8 mouse cellular contexts compared by ENCODE assay signal in the genomic region with DNA sequence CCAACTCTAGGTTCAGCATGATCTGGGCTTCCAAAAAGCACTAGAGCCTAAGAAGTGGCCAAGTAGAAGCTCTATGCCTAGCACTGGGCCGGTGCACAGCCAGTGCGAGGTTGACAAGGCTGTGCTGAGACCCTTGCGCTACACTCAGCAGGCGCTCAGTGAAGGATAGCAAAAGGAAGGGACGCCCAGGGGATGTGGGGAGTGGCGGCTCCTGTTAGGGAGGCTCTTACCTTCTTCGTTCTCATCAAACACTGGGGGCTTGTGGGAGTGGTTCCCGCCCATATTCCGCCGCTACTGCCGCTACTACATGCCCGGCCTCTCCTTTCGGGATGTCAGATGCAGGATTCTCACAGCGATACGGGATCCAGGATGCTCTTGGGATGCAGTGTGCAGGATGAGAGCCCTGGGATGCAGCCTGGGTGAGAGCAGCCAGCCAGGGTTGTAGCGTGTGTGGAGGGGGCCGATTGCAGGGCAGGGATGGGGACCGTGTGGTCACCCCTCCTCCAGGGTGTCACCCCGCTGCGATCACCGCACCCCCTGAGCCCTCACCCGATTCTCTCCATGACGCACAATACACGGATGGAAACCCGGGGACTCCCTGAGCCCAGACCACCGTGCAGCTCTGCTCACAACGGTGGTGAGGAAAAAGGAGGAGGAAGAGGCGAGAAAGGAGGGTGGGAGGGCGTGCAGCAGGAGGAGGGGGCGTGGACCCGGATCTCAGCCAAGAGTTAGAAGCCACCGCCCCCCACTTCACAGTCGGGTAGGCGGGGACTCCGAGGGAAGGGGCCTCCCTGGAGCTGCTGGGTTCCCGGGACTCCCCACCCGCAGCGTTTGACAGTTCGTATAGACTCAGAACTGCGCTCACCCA. TPM values are rescaled to one million over a fixed set of nuclear protein-coding genes. Genes with fewer than 3 reads are reported as not detected.
DNase-seq lines count a peak whose midpoint lies in the region; ATAC-seq lines count a peak whose summit lies in the region.

Gene Stk32b, minus strand, starts transcription at position 667 of the 868 bp plus-strand sequence.

- DNase-seq in layer of hippocampus, adult 9-11 months, result peak; percentile 7
- no peak for DNase-seq in layer of hippocampus, adult 11-12 months (ENCODE audit: low spot score)
- DNase-seq in layer of hippocampus, postnatal 25 days (ENCODE audit: extremely low spot score in 1 of 2, low spot score in 1 of 2), result peak; percentile 13 to 21
- no peak for DNase-seq in spleen, postnatal 4 days (ENCODE audit: low spot score in 2 of 2)
- no peak for DNase-seq in gastrocnemius, postnatal 25 days

- H3K4me2 ChIP-seq in embryonic facial prominence, embryonic 13.5 days, result peak within 1 kb of the TSS; percentile 74
- peak within 1 kb of the TSS; percentile 67 for H3K4me2 ChIP-seq in midbrain, embryonic 13.5 days (replicated peaks)

- no peaks in the 10 kb centered on the region for H3K36me3 ChIP-seq in embryonic facial prominence, embryonic 13.5 days
- no peaks in the 10 kb centered on the region for H3K36me3 ChIP-seq in midbrain, embryonic 13.5 days

- ATAC-seq in embryonic facial prominence, embryonic 13.5 days (ENCODE audit: insufficient number of reproducible peaks, insufficient read depth, low FRiP score, low TSS enrichment, low read depth), result peak; percentile 81
- ATAC-seq in hematopoietic stem cell, adult 5-6 weeks (replicated peaks in 1 of 2; ENCODE audit: insufficient read depth in 1 of 2, low FRiP score in 2 of 2, low TSS enrichment in 1 of 2, low read depth in 1 of 2, poor library complexity in 2 of 2, severe bottlenecking in 2 of 2), result peak; percentile 36 to 37; a peak in 2 of 4 replicates
- ATAC-seq in midbrain, embryonic 13.5 days, result peak; percentile 91

- peak within 1 kb of the TSS; percentile 49 for H3K4me3 ChIP-seq in embryonic facial prominence, embryonic 13.5 days
- peak within 1 kb of the TSS; percentile 55 for H3K4me3 ChIP-seq in midbrain, embryonic 13.5 days (replicated peaks)

- peaks cover 46% of the 10 kb centered on the region for H3K27me3 ChIP-seq in embryonic facial prominence, embryonic 13.5 days
- peaks cover 28% of the 10 kb centered on the region for H3K27me3 ChIP-seq in midbrain, embryonic 13.5 days

- peak within 1 kb of the TSS; percentile 65 for H3K9ac ChIP-seq in embryonic facial prominence, embryonic 13.5 days
- peak within 1 kb of the TSS; percentile 71 for H3K9ac ChIP-seq in midbrain, embryonic 13.5 days (replicated peaks)

- no peaks in the 10 kb centered on the region; the same call in 1 of the 2 replicates for H3K9me3 ChIP-seq in embryonic facial prominence, embryonic 13.5 days
- H3K9me3 ChIP-seq in midbrain, embryonic 13.5 days, result no peaks in the 10 kb centered on the region

- H3K27ac ChIP-seq in embryonic facial prominence, embryonic 13.5 days, result peak within 1 kb of the TSS; percentile 23; the same call in 1 of the 2 replicates
- peak within 1 kb of the TSS; percentile 72 for H3K27ac ChIP-seq in midbrain, embryonic 13.5 days

- WGBS in embryonic facial prominence, embryonic 13.5 days, result under 1% methylated on average over 40 of the region's 40 CpGs
- under 1% methylated on average over 40 of the region's 40 CpGs for WGBS in midbrain, embryonic 13.5 days

- peaks cover 35% of the 10 kb centered on the region for H3K4me1 ChIP-seq in embryonic facial prominence, embryonic 13.5 days
- peaks cover 15% of the 10 kb centered on the region; the same call in 1 of the 2 replicates for H3K4me1 ChIP-seq in midbrain, embryonic 13.5 days (replicated peaks)

RNA-seq across cellular contexts. Expression of gene Stk32b, which starts in this region (rescaled TPM):
- polyA plus RNA-seq in embryonic facial prominence, embryonic 13.5 days (2015; fragmentation: Nextera tagmentation; extraction: Ambion mirVana), result 5.5 and 10.9 TPM in 2 replicates
- total RNA-seq in hematopoietic stem cell, adult 5-6 weeks (2017), result not detected in 2 replicates
- total RNA-seq in layer of hippocampus, postnatal 25 days (2021), result 1 to 10 TPM; 6.4 to 8.0 TPM
- 15.2 and 17.3 TPM in 2 replicates for polyA plus RNA-seq in midbrain, embryonic 13.5 days (2015; fragmentation: Nextera tagmentation; extraction: Ambion mirVana)
- total RNA-seq in gastrocnemius, postnatal 25 days (2021), result under 1 TPM in 1 of 2 experiments, not detected in 1; 0.08 TPM

Comparison
In these comparisons a context has a peak if more than half of its experiments do, and no peak if none do; other contexts are left out.
1. DNase-seq: peak in layer of hippocampus, adult 9-11 months (single experiment) and layer of hippocampus, postnatal 25 days (2 of 2); none in layer of hippocampus, adult 11-12 months (single experiment), spleen, postnatal 4 days (0 of 2) and gastrocnemius, postnatal 25 days (single experiment).
2. Peak in ATAC-seq in hematopoietic stem cell, adult 5-6 weeks; RNA of the gene not detected or under 1 TPM.
3. ATAC-seq: peak in every context shown above with its lines; median percentile 91 in midbrain, embryonic 13.5 days; 81 in embryonic facial prominence, embryonic 13.5 days; 36 in hematopoietic stem cell, adult 5-6 weeks.